Mouse (Mus musculus): ENCODE results near the gene Asns. TPM values are rescaled to one million over a fixed set of nuclear protein-coding genes. Genes with fewer than 3 reads are reported as not detected.

Gene Asns
- polyA plus RNA-seq, 1 experiment from 2014 or later = 59.1 TPM

Other genes with a start within 250 kb of the Asns start
- 6.8 and 9.0 TPM in 2 replicates for gene Tac1, start 138.4 kb downstream of the Asns start, polyA plus RNA-seq (2014; fragmentation: Nextera tagmentation; extraction: Ambion mirVana)
- gene C1galt1, start 151.6 kb upstream of the Asns start, polyA plus RNA-seq (2014; fragmentation: Nextera tagmentation; extraction: Ambion mirVana) = 2.7 and 2.8 TPM in 2 replicates

All from forebrain, embryonic 11.5 days (tissue).